Mouse (Mus musculus) retina, embryonic 14.5 days (tissue): ENCODE measurements at regions not wholly inside any gene's neighbourhood (a gene's known extent, or its start where the extent isn't known, plus 50 kb on each side); places are given as distances from the start of the nearest gene placed in this dataset.

ENCODE experiments used
- DNase-seq: peaks from one replicate; pipeline ENCODE4 v3.0.0-alpha.2; 2015; ENCODE audit warnings: low spot score

GRCm38 (mm10) chr14:80484256-80484655 is 500.4 kb downstream of the Olfm4 start:
- no peak for DNase-seq

GRCm38 (mm10) chr14:80485149-80485548 is 501.3 kb downstream of the Olfm4 start:
- DNase-seq = no peak

- no peak for DNase-seq
Measured at GRCm38 (mm10) chr14:80486605-80487004, 502.7 kb downstream of the Olfm4 start.

- DNase-seq = no peak
Measured at GRCm38 (mm10) chr14:80492043-80492900, 508.4 kb downstream of the Olfm4 start.

- no peak for DNase-seq
Measured at GRCm38 (mm10) chr14:80492901-80493279, 509.0 kb downstream of the Olfm4 start.

- DNase-seq = no peak
Measured at GRCm38 (mm10) chr14:80504351-80504750, 520.5 kb downstream of the Olfm4 start.

GRCm38 (mm10) chr14:80516626-80517025 is 532.7 kb downstream of the Olfm4 start:
- DNase-seq = no peak

GRCm38 (mm10) chr14:80521216-80521615 is 537.3 kb downstream of the Olfm4 start:
- no peak for DNase-seq

- no peak for DNase-seq
Measured at GRCm38 (mm10) chr14:80521631-80522030, 537.8 kb downstream of the Olfm4 start.

- DNase-seq = no peak
Measured at GRCm38 (mm10) chr14:80522536-80522935, 538.7 kb downstream of the Olfm4 start.

GRCm38 (mm10) chr14:80528419-80529028 is 544.6 kb downstream of the Olfm4 start:
- no peak for DNase-seq

- DNase-seq = no peak
Measured at GRCm38 (mm10) chr14:80536044-80536745, 552.3 kb downstream of the Olfm4 start.

- no peak for DNase-seq
Measured at GRCm38 (mm10) chr14:80559950-80560349, 576.1 kb downstream of the Olfm4 start.
